Mouse (Mus musculus): ENCODE results near the gene Hdac2. TPM values are rescaled to one million over a fixed set of nuclear protein-coding genes. Genes with fewer than 3 reads are reported as not detected.

Gene Hdac2
- polyA plus RNA-seq (2015; fragmentation: Nextera tagmentation; extraction: Ambion mirVana): 135 and 144 TPM in 2 replicates

DNA sequence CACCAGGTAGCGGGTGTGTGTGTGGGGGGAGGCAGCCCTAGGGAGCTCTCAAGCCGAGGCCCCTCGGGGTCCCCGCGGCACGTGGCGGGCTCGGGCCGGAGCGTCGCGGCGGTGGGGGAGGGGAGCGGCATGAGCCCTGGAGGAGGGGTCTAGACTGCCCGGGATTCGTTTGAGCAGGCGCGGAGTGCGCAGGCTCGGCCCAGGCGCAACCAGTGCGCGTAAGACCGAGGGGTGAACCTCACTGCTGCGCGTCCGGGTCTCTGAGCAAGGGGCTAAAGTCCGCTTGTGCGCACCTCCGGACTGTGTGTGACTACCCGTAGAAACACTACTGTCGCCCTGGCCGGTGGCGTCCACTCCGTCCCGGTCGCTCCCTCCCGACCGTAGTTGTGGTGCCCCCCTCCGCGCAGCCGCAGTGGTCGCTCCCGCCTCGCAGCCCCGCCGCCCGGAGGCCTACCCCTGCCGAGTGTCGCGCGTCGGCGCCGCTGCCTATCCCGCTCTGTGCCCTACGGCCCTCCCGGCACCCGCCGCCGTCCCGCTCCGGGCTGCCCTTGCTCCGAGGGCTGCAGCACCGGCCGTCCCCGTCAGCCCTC, at the start of gene Hdac2:
Hdac2 (plus strand) TSS at position 459 of the 590 bp plus-strand sequence.
- Histone ChIP-seq H3K4me1 (replicated peaks) (peaks cover 20% of the 10 kb centered on the region), H3K4me2 (peak within 1 kb of the TSS; percentile 89), H3K27me3 (no peaks in the 10 kb centered on the region), H3K4me3 (peak within 1 kb of the TSS; percentile 94), H3K27ac (peak within 1 kb of the TSS; percentile 99), H3K36me3 (0 out of 2 replicates have a peak, but pooled peaks cover 4% of the 10 kb centered on the region), H3K9ac (peak within 1 kb of the TSS; percentile 97), H3K9me3 (replicated peaks) (no peaks in the 10 kb centered on the region)
- peak; percentile 97 for ATAC-seq (replicated peaks; ENCODE audit: insufficient number of reproducible peaks, insufficient read depth, low FRiP score, low read depth)
- under 1% methylated on average over 50 of the region's 67 CpGs for WGBS

DNA sequence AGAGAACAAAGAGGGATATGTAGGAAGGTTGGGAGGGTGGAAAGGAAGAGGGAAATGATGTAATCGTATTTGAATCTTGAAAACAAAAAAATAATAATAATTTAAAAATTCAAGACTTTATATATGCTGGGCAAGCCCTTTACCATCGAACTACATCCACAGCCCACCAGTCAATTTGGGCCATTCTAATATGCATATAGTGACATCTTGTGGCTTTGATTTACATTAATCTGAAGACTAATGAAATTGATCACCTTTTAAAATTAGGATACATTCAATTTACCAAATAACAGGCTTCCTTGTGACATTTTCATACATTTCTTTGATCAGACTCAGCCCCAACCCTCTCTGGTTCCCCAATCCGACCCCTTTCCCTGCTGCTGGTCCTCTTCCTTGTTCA, 46.1 kb upstream of the Hdac2 start:
- H3K4me1 ChIP-seq (replicated peaks): no peaks in the 10 kb centered on the region
- no peaks in the 10 kb centered on the region for H3K27me3 ChIP-seq
- no peak overlapping the region for H3K27ac ChIP-seq
- 62% methylated on average over 3 of the region's 3 CpGs for WGBS
- H3K36me3 ChIP-seq: no peaks in the 10 kb centered on the region
- no peak for ATAC-seq (replicated peaks; ENCODE audit: insufficient number of reproducible peaks, insufficient read depth, low FRiP score, low read depth)
- no peak overlapping the region for H3K4me3 ChIP-seq
- H3K4me2 ChIP-seq: no peak overlapping the region
- H3K9me3 ChIP-seq (replicated peaks): no peaks in the 10 kb centered on the region
- no peak overlapping the region for H3K9ac ChIP-seq

DNA sequence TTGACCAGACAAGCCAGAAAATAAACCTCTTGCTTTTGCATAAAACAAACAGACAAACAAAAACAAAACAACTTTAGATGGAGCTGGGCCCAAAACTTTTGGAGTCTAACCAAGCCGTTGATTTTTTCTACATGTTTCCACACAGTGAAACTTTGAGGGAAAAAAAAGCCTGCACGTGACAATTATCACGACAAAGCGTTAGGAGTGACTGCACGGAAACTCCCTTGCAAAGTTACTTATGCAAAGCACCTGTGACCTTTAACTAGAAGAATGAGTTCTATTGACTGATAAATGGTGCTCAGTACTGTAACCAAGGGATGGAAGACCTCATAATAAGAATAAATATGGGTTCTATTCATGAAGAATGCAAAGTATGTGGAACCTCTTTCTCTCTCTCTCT, 38.5 kb upstream of the Hdac2 start:
- ATAC-seq (replicated peaks; ENCODE audit: insufficient number of reproducible peaks, insufficient read depth, low FRiP score, low read depth): no peak
- no peak overlapping the region for H3K4me3 ChIP-seq
- H3K4me1 ChIP-seq (replicated peaks): no peaks in the 10 kb centered on the region
- H3K9me3 ChIP-seq (replicated peaks): no peaks in the 10 kb centered on the region
- no peaks in the 10 kb centered on the region for H3K36me3 ChIP-seq
- H3K9ac ChIP-seq: no peak overlapping the region
- WGBS: 76% methylated on average over 5 of the region's 5 CpGs
- H3K27me3 ChIP-seq: no peaks in the 10 kb centered on the region
- H3K27ac ChIP-seq: no peak overlapping the region
- H3K4me2 ChIP-seq: no peak overlapping the region

DNA sequence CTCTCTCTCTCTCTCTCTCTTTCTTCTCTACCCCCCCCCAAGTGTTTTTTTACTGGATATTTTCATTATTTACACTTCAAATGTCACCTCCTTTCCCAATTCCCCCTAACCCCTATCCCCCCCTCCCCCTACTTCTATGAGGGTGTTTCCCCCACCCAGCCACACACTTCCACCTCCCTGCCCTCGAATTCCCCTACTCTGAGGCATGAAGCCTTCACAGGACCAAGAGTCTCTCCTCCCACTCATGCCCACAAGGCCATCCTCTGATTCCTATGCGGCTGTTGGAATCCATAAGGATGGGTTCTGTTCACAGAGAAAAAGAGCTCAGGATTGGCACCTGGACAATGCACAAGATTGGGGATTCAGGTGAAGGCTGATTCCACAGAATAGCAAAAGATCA, 38.1 kb upstream of the Hdac2 start:
- Histone ChIP-seq H3K27ac (no peak overlapping the region), H3K9me3 (replicated peaks) (no peaks in the 10 kb centered on the region), H3K4me2 (no peak overlapping the region), H3K4me1 (replicated peaks) (no peaks in the 10 kb centered on the region), H3K4me3 (no peak overlapping the region), H3K36me3 (no peaks in the 10 kb centered on the region), H3K9ac (no peak overlapping the region), H3K27me3 (no peaks in the 10 kb centered on the region)
- ATAC-seq (replicated peaks; ENCODE audit: insufficient number of reproducible peaks, insufficient read depth, low FRiP score, low read depth): no peak
- 64% methylated on average over 2 of the region's 2 CpGs for WGBS

DNA sequence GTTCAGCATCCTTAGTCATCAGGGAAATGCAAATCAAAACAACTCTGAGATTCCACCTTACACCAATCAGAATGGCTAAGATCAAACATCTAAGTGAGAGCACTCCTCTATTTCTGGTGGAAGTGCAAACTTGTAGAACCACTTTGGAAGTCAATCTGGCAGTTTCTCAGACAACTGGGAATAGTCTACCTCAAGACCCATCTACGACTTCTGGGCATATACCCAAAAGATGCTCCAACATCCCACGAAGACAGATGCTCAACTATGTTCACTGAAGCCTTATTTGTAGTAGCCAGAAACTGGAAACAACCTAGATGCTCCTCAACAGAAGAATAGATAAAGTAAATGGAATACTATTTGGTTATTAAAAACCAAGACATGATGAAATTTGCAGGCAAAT, 22.6 kb upstream of the Hdac2 start:
- no peak overlapping the region for H3K4me2 ChIP-seq
- no peak overlapping the region for H3K9ac ChIP-seq
- no peaks in the 10 kb centered on the region for H3K4me1 ChIP-seq (replicated peaks)
- no peaks in the 10 kb centered on the region for H3K27me3 ChIP-seq
- 70% methylated on average over 2 of the region's 2 CpGs for WGBS
- no peaks in the 10 kb centered on the region for H3K9me3 ChIP-seq (replicated peaks)
- no peak for ATAC-seq (replicated peaks; ENCODE audit: insufficient number of reproducible peaks, insufficient read depth, low FRiP score, low read depth)
- no peaks in the 10 kb centered on the region for H3K36me3 ChIP-seq
- H3K4me3 ChIP-seq: no peak overlapping the region
- H3K27ac ChIP-seq: no peak overlapping the region

DNA sequence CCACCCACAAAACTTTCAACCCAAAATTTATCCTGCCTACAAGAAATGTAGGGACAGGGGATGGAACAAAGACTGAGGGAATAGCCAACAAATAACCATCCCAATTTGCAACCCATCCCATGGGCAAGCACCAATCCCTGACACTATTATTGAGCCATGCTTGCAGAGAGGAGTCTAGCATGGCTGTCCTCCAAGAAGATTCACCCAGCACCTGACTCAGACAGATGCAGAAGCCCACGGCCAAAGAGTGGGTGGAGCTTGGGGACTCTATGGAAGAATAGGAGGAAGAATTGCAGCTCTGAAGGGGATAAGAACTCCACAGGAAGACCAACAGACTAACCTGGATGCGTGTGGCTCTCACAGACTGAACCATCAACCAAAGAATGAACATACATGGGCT, 21.7 kb upstream of the Hdac2 start:
- Histone ChIP-seq H3K9me3 (replicated peaks) (no peaks in the 10 kb centered on the region), H3K27ac (no peak overlapping the region), H3K4me3 (no peak overlapping the region), H3K4me1 (replicated peaks) (no peaks in the 10 kb centered on the region), H3K27me3 (no peaks in the 10 kb centered on the region), H3K4me2 (no peak overlapping the region), H3K9ac (no peak overlapping the region), H3K36me3 (no peaks in the 10 kb centered on the region)
- no peak for ATAC-seq (replicated peaks; ENCODE audit: insufficient number of reproducible peaks, insufficient read depth, low FRiP score, low read depth)
- WGBS: 62% methylated on average over 2 of the region's 2 CpGs

DNA sequence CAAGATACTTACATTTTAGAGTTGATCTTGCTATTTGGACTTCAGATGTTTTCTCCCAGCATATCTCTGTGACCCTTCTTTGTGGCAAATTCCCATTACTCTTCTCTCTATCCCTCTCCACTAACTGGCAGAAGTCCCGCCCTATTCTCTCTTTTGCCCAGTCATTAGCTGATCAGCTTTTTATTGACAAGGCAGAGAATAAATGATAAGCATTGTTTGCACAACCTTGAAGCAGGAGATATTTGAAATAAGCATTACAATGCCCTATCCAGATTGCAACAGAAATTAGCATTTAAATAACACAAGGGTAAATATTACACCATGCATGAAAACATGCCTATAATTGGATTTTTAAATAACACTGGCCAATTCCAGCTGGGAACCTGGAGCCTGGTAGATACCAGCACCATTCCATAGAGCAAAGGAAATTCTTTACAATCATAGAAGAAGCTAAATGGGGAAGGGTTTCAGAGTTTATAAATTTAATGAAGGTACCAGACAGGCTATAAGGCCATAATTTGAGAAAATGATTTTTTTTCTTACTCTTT, 14.7 kb upstream of the Hdac2 start:
- Histone ChIP-seq H3K27ac (no peak overlapping the region), H3K9me3 (replicated peaks) (no peaks in the 10 kb centered on the region), H3K4me1 (replicated peaks) (no peaks in the 10 kb centered on the region), H3K9ac (no peak overlapping the region), H3K27me3 (no peaks in the 10 kb centered on the region), H3K4me2 (no peak overlapping the region), H3K36me3 (no peaks in the 10 kb centered on the region), H3K4me3 (no peak overlapping the region)
- no peak for ATAC-seq (replicated peaks; ENCODE audit: insufficient number of reproducible peaks, insufficient read depth, low FRiP score, low read depth)
- WGBS: 93% methylated on average over 1 of the region's 1 CpGs

DNA sequence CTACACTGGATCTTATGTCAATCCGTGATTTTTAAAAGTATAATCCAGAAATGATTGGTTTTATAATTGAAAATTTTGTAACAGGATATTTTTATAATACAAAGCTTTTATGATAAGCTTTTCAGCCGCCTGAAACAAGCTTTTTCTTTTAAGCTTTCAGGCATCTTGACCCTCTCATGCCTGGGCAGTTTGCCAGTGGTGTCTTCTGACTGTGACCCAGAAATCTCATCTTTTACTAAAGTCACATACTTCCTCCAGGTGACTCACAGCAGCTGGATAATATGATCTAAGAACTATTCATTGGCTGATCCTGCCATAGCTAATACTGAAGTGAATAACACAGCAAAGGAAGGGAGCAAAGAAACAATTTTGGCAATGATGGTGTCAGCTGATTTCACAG, 9.9 kb upstream of the Hdac2 start:
- no peak overlapping the region for H3K9ac ChIP-seq
- no peak overlapping the region for H3K4me2 ChIP-seq
- no peaks in the 10 kb centered on the region for H3K36me3 ChIP-seq
- ATAC-seq (replicated peaks; ENCODE audit: insufficient number of reproducible peaks, insufficient read depth, low FRiP score, low read depth): no peak
- H3K27me3 ChIP-seq: no peaks in the 10 kb centered on the region
- WGBS: 46% methylated on average over 2 of the region's 2 CpGs
- H3K27ac ChIP-seq: no peak overlapping the region
- no peaks in the 10 kb centered on the region for H3K4me1 ChIP-seq (replicated peaks)
- no peaks in the 10 kb centered on the region for H3K9me3 ChIP-seq (replicated peaks)
- no peak overlapping the region for H3K4me3 ChIP-seq

DNA sequence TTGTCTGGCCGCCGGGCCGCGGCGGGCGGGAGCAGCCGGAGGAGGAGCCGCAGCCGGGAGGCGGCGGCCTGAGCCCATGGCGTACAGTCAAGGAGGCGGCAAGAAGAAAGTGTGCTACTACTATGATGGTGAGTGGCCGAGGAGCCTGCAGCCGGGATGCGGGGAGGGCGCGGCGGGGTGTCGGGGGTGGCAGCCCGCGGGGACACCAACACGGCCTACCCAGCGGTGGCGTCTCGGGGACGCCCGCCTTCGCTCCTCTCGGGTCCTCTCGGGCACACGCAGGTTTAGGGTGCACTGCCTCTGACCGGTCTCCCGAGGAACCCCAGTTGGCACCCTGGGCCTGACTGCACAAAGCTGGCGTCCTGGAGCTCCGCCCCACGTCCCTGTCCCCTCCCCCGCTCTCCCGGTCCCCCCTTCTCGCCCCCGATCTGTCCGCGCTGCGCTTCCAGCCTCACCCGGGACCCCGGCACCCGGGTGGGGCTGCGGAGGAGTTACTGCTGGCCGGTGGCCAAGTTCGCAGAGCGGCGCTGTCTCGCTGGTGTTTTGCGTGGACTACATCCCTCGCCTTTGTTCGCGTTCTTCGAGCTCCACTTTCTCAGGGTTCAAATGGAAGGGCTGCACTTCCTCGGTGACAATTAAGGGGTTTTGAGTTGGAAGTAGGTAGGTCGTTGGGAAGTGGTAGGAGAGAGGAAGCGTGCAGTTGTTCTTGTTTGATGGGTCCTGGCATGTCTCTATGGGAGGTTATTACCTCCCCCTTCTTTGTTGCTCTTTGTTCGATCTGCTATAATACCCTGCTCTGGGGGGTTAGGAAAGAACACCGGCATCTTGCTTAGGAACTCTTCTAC, 554 bp downstream of the Hdac2 start:
- ATAC-seq (replicated peaks; ENCODE audit: insufficient number of reproducible peaks, insufficient read depth, low FRiP score, low read depth): peak; percentile 80
- Histone ChIP-seq H3K27me3 (no peaks in the 10 kb centered on the region), H3K36me3 (0 out of 2 replicates have a peak, but pooled peaks cover 4% of the 10 kb centered on the region), H3K27ac (peak overlapping the region; percentile 99), H3K4me2 (peak overlapping the region; percentile 89), H3K9ac (peak overlapping the region; percentile 97), H3K4me3 (peak overlapping the region; percentile 94), H3K4me1 (replicated peaks) (peaks cover 20% of the 10 kb centered on the region), H3K9me3 (replicated peaks) (no peaks in the 10 kb centered on the region)
- under 1% methylated on average over 63 of the region's 63 CpGs for WGBS

DNA sequence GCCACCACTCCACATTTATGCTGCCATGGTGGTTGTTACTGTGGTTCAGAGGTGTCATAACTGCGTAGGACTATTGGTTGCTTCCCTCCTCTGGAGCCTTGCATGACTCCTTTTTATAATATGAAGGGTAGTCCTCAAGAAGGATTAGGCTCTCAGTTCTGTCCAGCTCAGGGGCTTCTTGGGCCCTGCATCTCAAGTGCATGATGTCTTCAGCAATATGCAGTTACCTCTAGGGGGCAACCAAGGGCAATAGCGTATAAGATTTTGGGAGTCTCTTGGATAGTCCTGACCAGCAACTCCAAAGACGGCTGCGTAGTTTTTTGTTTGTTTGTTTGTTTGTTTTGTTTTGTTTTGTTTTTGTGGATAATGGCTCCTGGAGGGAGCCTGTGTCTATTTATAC, 7.5 kb downstream of the Hdac2 start:
- 0 out of 2 replicates have a peak, but pooled peaks cover 5% of the 10 kb centered on the region for H3K36me3 ChIP-seq
- 0 out of 2 replicates have a peak, but pooled peaks cover 2% of the 10 kb centered on the region for H3K9me3 ChIP-seq (replicated peaks)
- no peak overlapping the region for H3K4me2 ChIP-seq
- WGBS: 93% methylated on average over 4 of the region's 4 CpGs
- no peak overlapping the region for H3K4me3 ChIP-seq
- ATAC-seq (replicated peaks; ENCODE audit: insufficient number of reproducible peaks, insufficient read depth, low FRiP score, low read depth): no peak
- H3K27me3 ChIP-seq: no peaks in the 10 kb centered on the region
- no peak overlapping the region for H3K27ac ChIP-seq
- H3K4me1 ChIP-seq (replicated peaks): peaks cover 3% of the 10 kb centered on the region
- no peak overlapping the region for H3K9ac ChIP-seq

DNA sequence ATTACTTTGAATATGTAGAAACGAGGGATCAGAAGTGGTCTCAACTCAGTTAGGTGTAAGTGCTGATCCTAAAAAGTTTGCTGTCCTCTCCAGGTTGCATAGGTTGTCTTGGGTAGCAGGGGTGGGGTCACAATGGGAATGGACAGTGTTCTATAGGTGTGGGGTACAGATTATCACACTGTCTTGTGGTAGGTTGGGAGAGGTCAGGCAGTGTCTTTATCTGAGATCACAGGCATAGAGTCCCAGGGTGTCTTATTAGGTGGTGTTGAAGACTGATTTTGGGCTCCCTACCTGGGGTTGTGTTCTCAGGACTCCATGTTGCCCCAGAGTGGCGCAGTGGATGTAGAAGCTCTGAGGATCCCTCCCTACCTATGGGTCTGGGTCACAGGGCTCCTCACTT, 17.8 kb downstream of the Hdac2 start:
- Histone ChIP-seq H3K27me3 (no peaks in the 10 kb centered on the region), H3K27ac (no peak overlapping the region), H3K9me3 (replicated peaks) (no peaks in the 10 kb centered on the region), H3K4me3 (no peak overlapping the region), H3K4me2 (no peak overlapping the region), H3K4me1 (replicated peaks) (no peaks in the 10 kb centered on the region), H3K36me3 (peaks cover 68% of the 10 kb centered on the region), H3K9ac (no peak overlapping the region)
- ATAC-seq (replicated peaks; ENCODE audit: insufficient number of reproducible peaks, insufficient read depth, low FRiP score, low read depth): no peak
- 96% methylated on average over 2 of the region's 2 CpGs for WGBS
